Mouse (Mus musculus) olfactory bulb, adult 2 months (tissue): ENCODE measurements around the gene Glyctk.

ENCODE experiments used
- CTCF ChIP-seq: fragments of 200-500 bp; IDR thresholded peaks from 2 replicates; pipeline ENCODE4 v1.5.1; 2012; ENCODE audit warnings: low read depth, mild to moderate bottlenecking, low read length, moderate library complexity; ENCODE audit not compliant: insufficient read depth
- POLR2A ChIP-seq: fragments of 200-500 bp; IDR thresholded peaks from 2 replicates; pipeline ENCODE4 v1.6.1; 2012; ENCODE audit warnings: mild to moderate bottlenecking, low read depth, low read length, moderate library complexity; ENCODE audit not compliant: insufficient read depth

- TF ChIP-seq POLR2A = no peak
- no peak for TF ChIP-seq CTCF
Measured at GRCm38 (mm10) chr9:106179454-106179853, 21.5 kb upstream of the Glyctk start.
